Mouse (Mus musculus) forebrain, embryonic 12.5 days (tissue): ENCODE measurements around the gene Rere. TPM values are rescaled to one million over a fixed set of nuclear protein-coding genes. Genes with fewer than 3 reads are reported as not detected.

Source experiments
- ATAC-seq: fragments of 200-750 bp; cut with Nextera tagmentation; 2 replicates; pipeline ENCODE4 v1.8.0; 2017; ENCODE audit warnings: moderate TSS enrichment; ENCODE audit not compliant: low FRiP score
- H3K27ac ChIP-seq: fragments of 300-500 bp; sonication (generic); 2 replicates; pipeline ENCODE4 v1.5.1; 2016; ENCODE audit warnings: mild to moderate bottlenecking
- H3K27me3 ChIP-seq: fragments of 300-500 bp; sonication (generic); 2 replicates; pipeline ENCODE4 v1.6.1; 2016; ENCODE audit warnings: mild to moderate bottlenecking
- H3K36me3 ChIP-seq: fragments of 300-500 bp; sonication (generic); replicated peaks from 2 replicates; pipeline ENCODE4 v1.6.1; 2016; ENCODE audit warnings: mild to moderate bottlenecking
- H3K4me1 ChIP-seq: fragments of 300-500 bp; sonication (generic); 2 replicates; pipeline ENCODE4 v1.6.1; 2016
- H3K4me2 ChIP-seq: fragments of 300-500 bp; sonication (generic); 2 replicates; pipeline ENCODE4 v1.6.1; 2016; ENCODE audit warnings: mild to moderate bottlenecking, moderate library complexity
- H3K4me3 ChIP-seq: fragments of 300-500 bp; sonication (generic); replicated peaks from 2 replicates; pipeline ENCODE4 v1.5.1; 2016; ENCODE audit warnings: mild to moderate bottlenecking
- H3K9ac ChIP-seq: fragments of 300-500 bp; sonication (generic); 2 replicates; pipeline ENCODE4 v1.6.1; 2016; ENCODE audit warnings: mild to moderate bottlenecking
- H3K9me3 ChIP-seq: fragments of 300-500 bp; sonication (generic); 2 replicates; pipeline ENCODE4 v1.6.1; 2016
- WGBS: fragments of 180-500 bp; shearing (Covaris S2); methylation state at CpG from one replicate; pipeline ENCODE4 v1.1.7; 2016; 5-methylcytosine and 5-hydroxymethylcytosine counted together
- polyA plus RNA-seq: library from polyadenylated mRNA; unstranded; fragments of >200 nt; fragmentation: Nextera tagmentation; extraction: Ambion mirVana; gene quantifications from 2 replicates; pipeline ENCODE4 v1.2.1, GENCODE M21; 2016

Gene Rere
- polyA plus RNA-seq, 1 experiment from 2014 or later = 44.4 TPM

GRCm38 (mm10) chr4:150379772-150380171 is 98.3 kb downstream of the Rere start:
- no peak overlapping the region for H3K4me2 ChIP-seq
- peaks cover 36% of the 10 kb centered on the region for H3K4me1 ChIP-seq
- H3K27ac ChIP-seq = 0 out of 2 replicates have a peak overlapping the region, but pooled peaks have one; percentile 19
- H3K9me3 ChIP-seq = no peaks in the 10 kb centered on the region
- WGBS = 78% methylated on average over 2 of the region's 2 CpGs
- no peak overlapping the region for H3K9ac ChIP-seq
- H3K36me3 ChIP-seq = no peaks in the 10 kb centered on the region
- no peaks in the 10 kb centered on the region for H3K27me3 ChIP-seq
- H3K4me3 ChIP-seq = no peak overlapping the region
- no peak for ATAC-seq

GRCm38 (mm10) chr4:150380273-150380672 is 98.8 kb downstream of the Rere start:
- Histone ChIP-seq H3K4me2 (no peak overlapping the region), H3K27ac (no peak overlapping the region), H3K36me3 (no peaks in the 10 kb centered on the region), H3K4me3 (no peak overlapping the region), H3K27me3 (no peaks in the 10 kb centered on the region), H3K9ac (no peak overlapping the region), H3K4me1 (peaks cover 36% of the 10 kb centered on the region), H3K9me3 (no peaks in the 10 kb centered on the region)
- ATAC-seq = no peak
- WGBS = 71% methylated on average over 5 of the region's 5 CpGs

- Histone ChIP-seq H3K4me2 (no peak overlapping the region), H3K9ac (no peak overlapping the region), H3K4me1 (peaks cover 29% of the 10 kb centered on the region), H3K36me3 (no peaks in the 10 kb centered on the region), H3K27me3 (no peaks in the 10 kb centered on the region), H3K9me3 (no peaks in the 10 kb centered on the region), H3K4me3 (no peak overlapping the region), H3K27ac (no peak overlapping the region)
- 93% methylated on average over 3 of the region's 3 CpGs for WGBS
- ATAC-seq = no peak
Observed at GRCm38 (mm10) chr4:150382504-150382903, 101.1 kb downstream of the Rere start.

GRCm38 (mm10) chr4:150384405-150384804 is 103.0 kb downstream of the Rere start:
- Histone ChIP-seq H3K4me3 (no peak overlapping the region), H3K27me3 (no peaks in the 10 kb centered on the region), H3K36me3 (no peaks in the 10 kb centered on the region), H3K9me3 (no peaks in the 10 kb centered on the region), H3K4me2 (no peak overlapping the region), H3K4me1 (peaks cover 36% of the 10 kb centered on the region), H3K27ac (no peak overlapping the region), H3K9ac (no peak overlapping the region)
- WGBS = 61% methylated on average over 8 of the region's 8 CpGs
- ATAC-seq = 0 out of 2 replicates have a peak, but pooled peaks have one; percentile 46

- Histone ChIP-seq H3K36me3 (no peaks in the 10 kb centered on the region; the same call in 1 of the 2 replicates), H3K4me3 (no peak overlapping the region), H3K27me3 (no peaks in the 10 kb centered on the region), H3K4me1 (peaks cover 33% of the 10 kb centered on the region), H3K4me2 (no peak overlapping the region), H3K9ac (no peak overlapping the region), H3K27ac (peak overlapping the region; percentile 8; the same call in 1 of the 2 replicates), H3K9me3 (no peaks in the 10 kb centered on the region)
- WGBS = 81% methylated on average over 3 of the region's 3 CpGs
- ATAC-seq = no peak
Observed at GRCm38 (mm10) chr4:150384899-150385298, 103.5 kb downstream of the Rere start.

GRCm38 (mm10) chr4:150388518-150388917 is 107.1 kb downstream of the Rere start:
- Histone ChIP-seq H3K27me3 (no peaks in the 10 kb centered on the region), H3K4me2 (no peak overlapping the region), H3K9ac (no peak overlapping the region), H3K9me3 (no peaks in the 10 kb centered on the region), H3K4me3 (no peak overlapping the region), H3K36me3 (no peaks in the 10 kb centered on the region; the same call in 1 of the 2 replicates), H3K4me1 (peaks cover 41% of the 10 kb centered on the region), H3K27ac (no peak overlapping the region)
- no peak for ATAC-seq
- 85% methylated on average over 3 of the region's 3 CpGs for WGBS

GRCm38 (mm10) chr4:150393607-150394006 is 112.2 kb downstream of the Rere start:
- peaks cover 70% of the 10 kb centered on the region for H3K4me1 ChIP-seq
- H3K27ac ChIP-seq = no peak overlapping the region
- no peak overlapping the region for H3K4me3 ChIP-seq
- H3K4me2 ChIP-seq = no peak overlapping the region
- WGBS = 65% methylated on average over 8 of the region's 8 CpGs
- no peak for ATAC-seq
- H3K9me3 ChIP-seq = no peaks in the 10 kb centered on the region
- H3K27me3 ChIP-seq = no peaks in the 10 kb centered on the region
- no peak overlapping the region for H3K9ac ChIP-seq
- H3K36me3 ChIP-seq = no peaks in the 10 kb centered on the region; the same call in 1 of the 2 replicates

GRCm38 (mm10) chr4:150394091-150394490 is 112.6 kb downstream of the Rere start:
- H3K4me1 ChIP-seq = peaks cover 70% of the 10 kb centered on the region

DNA sequence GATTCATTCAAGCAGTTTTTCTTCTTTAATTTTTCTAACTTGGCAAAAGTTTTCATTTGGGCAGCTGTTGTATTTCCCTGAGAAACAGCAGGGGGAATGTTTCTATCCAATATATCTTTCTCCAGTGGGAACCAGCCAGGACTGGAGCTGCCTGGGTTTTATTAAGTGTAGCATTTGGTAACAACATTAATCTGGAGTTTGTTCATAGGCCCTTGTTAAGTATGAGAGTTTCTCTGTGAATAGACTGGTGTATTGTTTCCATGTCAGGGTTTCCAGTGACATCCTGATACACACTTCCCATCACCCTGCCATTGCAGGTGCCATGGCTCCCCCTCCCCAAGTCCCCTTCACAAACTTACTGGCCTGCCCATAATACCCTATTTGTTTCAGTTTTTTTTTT is 114.9 kb downstream of the Rere start:
- Histone ChIP-seq H3K4me3 (no peak overlapping the region), H3K9me3 (no peaks in the 10 kb centered on the region), H3K27ac (peak overlapping the region; percentile 89), H3K4me2 (peak overlapping the region; percentile 31; the same call in 1 of the 2 replicates), H3K9ac (peak overlapping the region; percentile 25), H3K27me3 (no peaks in the 10 kb centered on the region), H3K36me3 (no peaks in the 10 kb centered on the region), H3K4me1 (peaks cover 74% of the 10 kb centered on the region)
- peak; percentile 28; the same call in 1 of the 2 replicates for ATAC-seq

More at GRCm38 (mm10) chr4:150394091-150394490, 112.6 kb downstream of the Rere start:
- WGBS = 83% methylated on average over 4 of the region's 4 CpGs
- H3K27me3 ChIP-seq = no peaks in the 10 kb centered on the region
- H3K27ac ChIP-seq = no peak overlapping the region
- no peak for ATAC-seq
- H3K9me3 ChIP-seq = no peaks in the 10 kb centered on the region
- no peak overlapping the region for H3K9ac ChIP-seq
- H3K4me3 ChIP-seq = no peak overlapping the region
- no peaks in the 10 kb centered on the region; the same call in 1 of the 2 replicates for H3K36me3 ChIP-seq
- no peak overlapping the region for H3K4me2 ChIP-seq

DNA sequence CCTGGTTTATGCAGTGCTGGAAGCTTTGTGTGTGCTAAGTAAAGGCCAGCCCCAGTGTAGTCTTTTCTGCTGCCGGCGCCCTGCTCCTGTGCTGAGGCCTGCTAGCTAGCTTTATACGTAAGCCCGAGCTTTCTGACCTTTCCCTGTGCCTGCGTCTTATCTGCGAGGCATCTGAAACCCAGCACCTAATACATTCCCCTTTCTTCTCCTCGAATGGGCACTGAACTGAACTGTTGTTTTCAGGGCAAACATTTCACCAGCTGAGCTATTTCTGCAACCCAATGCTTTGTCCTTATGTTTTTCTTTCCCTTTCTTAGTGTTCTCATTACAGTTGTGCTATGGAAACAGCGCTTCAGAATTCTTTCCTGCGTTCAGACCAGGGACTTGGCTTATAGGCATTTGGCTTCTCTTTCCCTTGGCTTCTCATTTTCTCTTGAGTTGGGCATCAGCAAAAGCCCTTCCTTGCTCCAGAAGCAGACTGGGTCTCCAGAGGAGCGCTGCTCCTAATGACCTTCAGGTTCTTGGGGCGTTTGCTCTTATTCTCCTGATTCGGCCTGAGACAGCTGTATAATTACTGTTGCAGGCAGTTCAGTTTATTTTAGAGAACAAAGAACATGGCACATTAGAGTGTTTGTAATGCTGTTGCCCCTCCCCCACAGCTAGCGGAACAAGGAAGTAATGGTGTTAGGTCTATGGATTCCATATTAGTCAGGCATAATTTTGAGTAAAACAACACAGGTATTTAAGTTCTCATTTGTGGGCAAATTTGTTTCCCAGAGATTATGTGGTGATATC is 115.6 kb downstream of the Rere start:
- Histone ChIP-seq H3K4me2 (peak overlapping the region; percentile 31), H3K4me3 (no peak overlapping the region), H3K9ac (peak overlapping the region; percentile 25), H3K9me3 (no peaks in the 10 kb centered on the region), H3K36me3 (no peaks in the 10 kb centered on the region), H3K27ac (peak overlapping the region; percentile 89), H3K27me3 (no peaks in the 10 kb centered on the region), H3K4me1 (peaks cover 78% of the 10 kb centered on the region)
- peak; percentile 66 for ATAC-seq
- 10% methylated on average over 13 of the region's 13 CpGs for WGBS

GRCm38 (mm10) chr4:150399032-150399431 is 117.6 kb downstream of the Rere start:
- no peak for ATAC-seq
- no peak overlapping the region for H3K9ac ChIP-seq
- no peaks in the 10 kb centered on the region for H3K9me3 ChIP-seq
- H3K27me3 ChIP-seq = no peaks in the 10 kb centered on the region
- WGBS = 44% methylated on average over 2 of the region's 2 CpGs
- H3K36me3 ChIP-seq = no peaks in the 10 kb centered on the region
- peaks cover 78% of the 10 kb centered on the region for H3K4me1 ChIP-seq
- H3K4me3 ChIP-seq = no peak overlapping the region
- H3K4me2 ChIP-seq = no peak overlapping the region
- no peak overlapping the region for H3K27ac ChIP-seq

DNA sequence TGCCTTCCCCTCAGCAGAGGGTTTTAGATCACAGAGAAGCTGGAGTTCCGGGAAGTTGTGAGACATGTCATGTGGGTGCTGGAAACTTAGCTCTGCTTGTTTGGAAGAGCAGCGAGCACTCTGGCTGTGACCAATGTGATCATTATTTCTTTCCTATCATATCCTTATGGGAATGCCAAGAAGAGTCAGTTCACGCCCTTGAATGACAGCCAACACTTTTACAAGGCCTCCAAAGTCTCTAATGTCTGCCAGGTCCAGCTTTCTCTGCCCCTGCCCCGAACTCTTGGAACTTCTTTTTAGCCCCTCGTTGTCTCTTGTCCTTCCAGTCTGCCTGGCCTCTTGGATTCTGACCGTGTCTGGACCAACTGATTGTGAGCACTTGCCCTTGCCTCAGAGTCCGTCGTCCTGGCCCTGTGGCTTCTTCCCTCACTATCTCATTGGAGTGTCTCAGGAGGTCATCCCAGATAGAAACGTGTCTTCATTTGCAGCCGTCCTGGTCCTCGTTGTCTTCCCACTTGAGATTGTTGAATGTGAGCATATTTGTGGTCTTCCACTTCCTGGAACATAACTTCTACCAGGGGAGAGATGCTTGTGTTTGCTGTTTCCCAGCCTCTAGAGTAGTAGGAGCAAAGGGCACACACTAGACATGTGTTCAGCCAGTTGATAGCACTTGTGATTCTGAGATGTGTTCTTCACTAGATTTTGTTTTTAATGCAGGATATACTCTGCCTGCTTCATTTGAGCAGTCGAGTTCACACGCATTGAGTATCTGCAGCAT is 120.6 kb downstream of the Rere start:
- whole genome bisulfite sequencing = 81% methylated on average over 13 of the region's 13 CpGs
- Histone ChIP-seq H3K27ac (0 out of 2 replicates have a peak overlapping the region, but pooled peaks have one; percentile 13), H3K4me1 (peaks cover 69% of the 10 kb centered on the region)

More for the DNA sequence above, 120.6 kb downstream of the Rere start:
- H3K9me3 ChIP-seq = no peaks in the 10 kb centered on the region
- no peak overlapping the region for H3K4me2 ChIP-seq
- peaks cover 8% of the 10 kb centered on the region; the same call in 1 of the 2 replicates for H3K36me3 ChIP-seq
- ATAC-seq = no peak
- H3K9ac ChIP-seq = no peak overlapping the region; the same call in 1 of the 2 replicates
- no peak overlapping the region for H3K4me3 ChIP-seq
- H3K27me3 ChIP-seq = no peaks in the 10 kb centered on the region
